Mouse (Mus musculus) retina, embryonic 14.5 days (tissue): ENCODE results near the gene Hist1h2bc.

Source experiments
- DNase-seq: peaks from one replicate; pipeline ENCODE4 v3.0.0-alpha.2; 2015; ENCODE audit warnings: low spot score

The Hist1h2bc gene

DNA sequence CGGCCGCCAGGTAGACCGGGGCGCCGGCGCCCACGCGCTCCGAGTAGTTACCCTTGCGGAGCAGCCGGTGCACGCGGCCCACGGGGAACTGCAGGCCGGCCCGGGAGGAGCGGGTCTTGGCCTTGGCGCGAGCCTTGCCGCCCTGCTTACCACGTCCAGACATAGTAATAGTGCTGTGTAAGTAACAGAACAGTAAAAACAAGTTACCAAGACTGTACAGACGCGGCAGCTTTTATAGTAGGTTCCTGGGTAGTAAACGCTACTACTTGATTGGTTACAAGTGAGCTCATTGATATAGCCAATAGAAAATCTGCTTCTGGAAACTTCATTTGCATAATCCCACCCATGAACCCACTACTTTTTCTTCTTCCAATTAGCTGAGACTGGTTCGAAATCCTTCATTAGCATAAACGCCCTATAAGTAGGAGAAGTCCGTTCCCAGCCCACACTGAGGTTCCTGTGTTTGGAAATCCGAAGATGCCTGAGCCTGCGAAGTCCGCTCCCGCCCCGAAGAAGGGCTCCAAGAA is at the start of gene Hist1h2bc, which contains the start of gene Hist1h2ac:
TSS of gene Hist1h2bc (plus strand) at position 445 of the 527 bp plus-strand sequence.
TSS of gene Hist1h2ac (minus strand) at position 194 of the 527 bp plus-strand sequence.
- peak; percentile 99 for DNase-seq

GRCm38 (mm10) chr13:23659636-23660366 is 24.2 kb upstream of the Hist1h2bc start:
- DNase-seq, result no peak

GRCm38 (mm10) chr13:23662536-23662935 is 21.5 kb upstream of the Hist1h2bc start:
- DNase-seq, result no peak

GRCm38 (mm10) chr13:23681990-23682582 is 1.9 kb upstream of the Hist1h2bc start:
- no peak for DNase-seq

- DNase-seq, result no peak
These were observed 1.4 kb upstream of the Hist1h2bc start for GRCm38 (mm10) chr13:23682623-23682946.

DNA sequence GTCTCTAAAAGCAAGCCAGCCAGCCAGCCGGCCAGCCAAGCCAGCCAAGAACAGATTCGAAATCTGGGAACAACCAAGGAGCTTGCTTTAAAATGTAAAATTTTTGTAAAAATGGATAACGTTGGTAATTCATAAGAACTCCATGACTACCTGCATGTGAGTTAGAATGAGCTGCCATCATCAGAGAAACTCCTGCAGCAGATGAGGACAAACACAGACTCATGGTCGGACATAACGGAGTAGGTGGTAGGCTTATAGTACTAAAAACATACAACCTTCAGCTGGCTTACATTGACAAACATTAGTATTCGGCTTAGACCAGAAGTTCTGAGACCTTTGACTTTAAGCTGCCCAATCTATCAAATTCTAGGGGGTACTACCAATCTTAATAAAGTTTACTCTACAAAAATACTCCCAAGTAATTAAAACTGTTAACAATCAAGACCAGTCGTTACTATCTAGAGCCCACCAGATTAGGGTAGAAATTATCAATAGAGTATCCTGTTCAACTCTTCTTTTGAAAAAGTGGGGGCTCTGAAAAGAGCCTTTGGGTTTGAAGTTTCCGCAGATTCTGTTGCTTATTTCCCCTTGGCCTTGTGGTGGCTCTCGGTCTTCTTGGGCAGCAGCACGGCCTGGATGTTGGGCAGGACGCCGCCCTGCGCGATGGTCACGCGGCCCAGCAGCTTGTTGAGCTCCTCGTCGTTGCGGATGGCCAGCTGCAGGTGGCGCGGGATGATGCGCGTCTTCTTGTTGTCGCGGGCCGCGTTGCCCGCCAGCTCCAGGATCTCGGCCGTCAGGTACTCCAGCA is 848 bp upstream of the Hist1h2bc start:
- DNase-seq, result peak; percentile 50

GRCm38 (mm10) chr13:23684295-23684945 is 421 bp downstream of the Hist1h2bc start:
- DNase-seq, result peak; percentile 84

GRCm38 (mm10) chr13:23685121-23685861 is 1.3 kb downstream of the Hist1h2bc start:
- peak; percentile 23 for DNase-seq

DNA sequence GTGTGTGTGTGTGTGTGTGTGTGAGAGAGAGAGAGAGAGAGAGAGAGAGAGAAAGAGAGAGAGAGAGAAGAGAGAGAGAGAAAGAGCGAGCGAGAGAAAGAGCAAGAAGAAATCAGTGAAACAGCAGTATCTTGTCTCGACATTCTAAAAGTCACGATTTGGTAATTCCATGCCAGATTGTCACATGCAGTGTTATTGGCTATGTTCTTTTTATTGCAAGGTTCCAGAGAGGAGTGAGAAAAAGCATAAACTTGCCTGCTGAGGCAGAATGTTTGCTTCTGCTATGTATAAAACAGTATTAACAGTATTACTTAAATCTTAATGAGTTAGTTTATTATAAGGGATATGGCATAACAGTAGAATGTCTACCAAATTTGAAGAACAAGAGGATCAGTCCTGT is 2.0 kb downstream of the Hist1h2bc start:
- DNase-seq, result no peak

- no peak for DNase-seq
These were observed 3.2 kb downstream of the Hist1h2bc start for GRCm38 (mm10) chr13:23687181-23687580.

- DNase-seq, result no peak
These were observed 3.9 kb downstream of the Hist1h2bc start for GRCm38 (mm10) chr13:23687907-23688306.

DNA sequence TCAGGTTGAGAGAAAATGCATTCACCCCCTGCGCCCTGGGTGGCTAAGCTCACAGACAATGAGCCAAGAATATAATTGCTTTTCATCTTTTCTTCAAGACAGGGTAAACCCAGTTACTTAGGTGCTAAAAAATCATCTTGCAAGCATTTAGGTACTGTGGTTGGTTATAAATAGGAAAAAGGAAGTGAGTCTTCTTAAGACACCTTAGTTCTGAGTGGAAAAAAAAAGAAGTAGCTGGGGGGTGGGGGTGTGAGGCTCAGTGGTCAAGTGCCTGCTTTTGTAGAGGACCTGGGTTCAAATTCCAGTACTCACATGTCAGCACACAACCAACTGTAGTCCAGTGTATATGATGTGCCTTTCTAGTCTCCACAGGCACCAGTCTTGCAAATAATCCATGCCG is 5.0 kb downstream of the Hist1h2bc start:
- DNase-seq, result no peak

GRCm38 (mm10) chr13:23689459-23689858 is 5.5 kb downstream of the Hist1h2bc start:
- DNase-seq, result no peak

DNA sequence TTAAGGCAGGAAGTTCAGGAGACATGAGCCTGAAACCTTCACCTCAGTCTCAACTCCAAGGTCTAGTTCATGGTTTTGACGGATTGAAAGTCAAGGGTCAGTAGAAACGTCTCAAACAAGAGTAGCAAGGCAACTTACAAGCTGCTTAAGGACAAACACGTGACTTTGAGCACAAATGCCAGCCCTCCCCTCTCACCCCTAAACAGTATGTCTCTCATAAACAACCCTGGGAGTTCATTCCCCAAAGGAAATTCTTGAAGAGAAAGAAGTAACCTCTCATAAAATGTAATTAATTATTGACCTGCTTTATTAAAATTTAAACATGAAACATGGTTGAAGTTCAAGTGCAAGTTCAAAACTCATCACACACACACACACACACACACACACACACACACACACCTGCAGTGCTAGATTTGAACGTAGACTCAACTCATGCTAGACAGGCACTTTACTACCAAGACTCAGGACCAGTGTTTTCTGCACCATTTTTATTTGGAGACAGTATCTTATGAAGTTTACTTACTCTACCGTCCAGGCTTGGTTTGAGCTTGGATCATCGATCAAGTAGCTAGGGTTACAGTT is 9.9 kb downstream of the Hist1h2bc start:
- DNase-seq, result no peak

GRCm38 (mm10) chr13:23694956-23695355 is 11.0 kb downstream of the Hist1h2bc start:
- DNase-seq, result no peak

- DNase-seq, result no peak
These were observed 11.5 kb downstream of the Hist1h2bc start, which contains the start of gene Hist1h1t for GRCm38 (mm10) chr13:23695514-23695913. TSS of gene Hist1h1t (plus strand) at chr13:23695814.

GRCm38 (mm10) chr13:23696061-23696474 is 12.1 kb downstream of the Hist1h2bc start:
- no peak for DNase-seq

DNA sequence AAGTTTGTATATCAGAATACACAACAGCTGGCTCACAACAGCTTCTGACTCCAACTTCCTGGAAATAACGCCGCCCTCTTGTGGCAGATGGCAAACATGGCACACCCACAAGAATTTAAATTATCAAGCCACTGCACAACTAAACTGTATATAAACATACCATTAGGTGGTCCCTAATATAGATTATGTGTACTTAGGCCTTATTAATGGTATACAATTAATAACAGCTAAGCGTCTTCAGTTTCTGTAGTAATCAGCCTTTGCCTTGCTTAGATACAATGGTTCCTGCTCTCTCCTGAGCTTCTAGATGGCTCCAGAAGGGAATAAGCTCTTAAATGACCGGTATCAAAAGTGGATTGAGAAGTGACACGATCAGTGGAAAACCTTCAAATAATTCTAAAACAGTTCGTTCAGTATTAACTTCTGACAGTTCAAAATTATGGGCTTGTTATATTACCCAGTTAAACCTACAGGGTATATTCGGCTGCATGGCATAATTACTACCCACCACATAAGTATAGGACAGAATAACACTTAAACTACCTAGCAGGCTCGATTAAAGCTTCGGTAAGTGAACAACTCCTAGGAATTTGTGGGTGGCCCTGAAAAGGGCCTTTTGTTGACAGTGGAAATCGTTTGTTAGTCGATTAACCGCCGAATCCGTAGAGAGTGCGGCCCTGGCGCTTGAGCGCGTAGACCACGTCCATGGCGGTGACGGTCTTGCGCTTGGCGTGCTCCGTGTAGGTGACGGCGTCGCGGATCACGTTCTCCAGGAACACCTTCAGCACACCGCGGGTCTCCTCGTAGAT is 13.7 kb downstream of the Hist1h2bc start:
- peak; percentile 80 for DNase-seq

GRCm38 (mm10) chr13:23698300-23698693 is 14.3 kb downstream of the Hist1h2bc start, which contains the start of gene Hist1h4c:
TSS of gene Hist1h4c (minus strand) at chr13:23698454.
- DNase-seq, result peak; percentile 100

DNA sequence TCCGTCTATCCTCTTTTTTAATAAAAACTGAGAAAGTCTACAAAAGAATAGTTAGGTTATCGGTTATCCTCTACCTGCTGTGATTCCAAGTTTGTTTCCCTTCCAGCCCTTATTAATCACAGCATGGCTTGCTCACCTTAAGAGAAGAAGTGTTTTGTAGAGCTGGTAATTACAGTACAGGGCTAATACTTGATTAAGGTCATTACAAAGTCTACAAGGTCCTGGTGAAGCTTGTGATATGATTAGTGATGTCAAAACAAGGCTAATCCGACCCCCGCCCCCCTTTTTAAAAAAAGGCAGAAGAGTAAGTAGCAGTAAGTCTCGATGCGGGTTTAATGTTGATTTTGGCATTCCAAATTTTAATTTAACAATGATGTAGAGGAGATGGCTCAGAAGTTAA is 15.0 kb downstream of the Hist1h2bc start:
- peak; percentile 34 for DNase-seq
